8 mouse cellular contexts compared by ENCODE assay signal in the genomic region with DNA sequence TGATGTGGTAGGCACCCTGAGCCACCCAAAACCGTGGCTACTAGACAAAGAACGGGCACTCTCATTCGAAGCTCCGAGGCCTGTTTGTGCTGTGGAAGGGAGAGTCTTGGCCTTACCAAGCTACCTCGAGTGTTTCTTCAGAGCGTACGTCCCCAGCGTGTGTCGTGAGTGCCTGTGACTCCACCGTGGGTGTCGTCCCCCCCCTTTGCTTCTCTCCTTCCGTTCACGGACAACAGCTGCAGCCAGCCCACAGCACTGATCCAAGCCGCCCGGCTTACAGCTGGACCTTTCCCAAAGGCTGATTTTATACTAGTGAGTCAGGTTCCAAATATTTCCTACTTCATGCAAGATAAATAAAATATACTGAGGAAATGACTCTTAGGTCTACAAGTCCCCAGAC.
DNase-seq lines count a peak whose midpoint lies in the region; ATAC-seq lines count a peak whose summit lies in the region.

No protein-coding gene starts in this region.

- no peaks in the 10 kb centered on the region for H3K27me3 ChIP-seq in heart, embryonic 11.5 days (ENCODE audit: control insufficient read depth, insufficient read depth, low read length)

- H3K9ac ChIP-seq in heart, embryonic 11.5 days (ENCODE audit: low read depth, low read length) = no peak overlapping the region

- H3K4me3 ChIP-seq in heart, embryonic 11.5 days (ENCODE audit: low read depth, low read length) = no peak overlapping the region

- no peaks in the 10 kb centered on the region for H3K9me3 ChIP-seq in heart, embryonic 11.5 days (replicated peaks; ENCODE audit: control insufficient read depth, low read length)

- H3K4me1 ChIP-seq in heart, embryonic 11.5 days (ENCODE audit: control insufficient read depth, insufficient read depth, low read length) = no peaks in the 10 kb centered on the region

- intact Hi-C loops in left cerebral cortex, postnatal 36 days (cut with DNase I) = no loop called here

- no peak overlapping the region for H3K4me2 ChIP-seq in heart, embryonic 11.5 days

- peak; percentile 51 to 68 for DNase-seq in heart, adult 18-20 months
- peak; percentile 42 for DNase-seq in testis, postnatal 10 days (ENCODE audit: low spot score)
- DNase-seq in testis, postnatal 14 days (ENCODE audit: low spot score) = no peak
- DNase-seq in left cerebral cortex, postnatal 36 days (ENCODE audit: low spot score in 2 of 2) = peak; percentile 21 to 31
- peak; percentile 28 to 42 for DNase-seq in urinary bladder, postnatal 36 days (ENCODE audit: low spot score in 2 of 2)
- DNase-seq in thymus, postnatal 10 days (ENCODE audit: low spot score in 2 of 2) = no peak

- 78% methylated on average over 15 of the region's 15 CpGs for WGBS in heart, embryonic 11.5 days (ENCODE audit: insufficient replicate concordance)

- H3K36me3 ChIP-seq in heart, embryonic 11.5 days (ENCODE audit: control insufficient read depth, insufficient read depth, low read length) = no peaks in the 10 kb centered on the region

- ATAC-seq in heart, embryonic 11.5 days (replicated peaks; ENCODE audit: insufficient number of reproducible peaks, low FRiP score, low TSS enrichment) = no peak
- ATAC-seq in inflammation-experienced regulatory T-cells, adult 6 months = no peak

- no peak overlapping the region for H3K27ac ChIP-seq in heart, embryonic 11.5 days (ENCODE audit: low read depth, low read length)

Comparison
In these comparisons a context has a peak if more than half of its experiments do, and no peak if none do; other contexts are left out.
1. DNase-seq: peak in heart, adult 18-20 months (2 of 2), testis, postnatal 10 days (single experiment), left cerebral cortex, postnatal 36 days (2 of 2) and urinary bladder, postnatal 36 days (2 of 2); none in testis, postnatal 14 days (single experiment) and thymus, postnatal 10 days (0 of 2).